Mouse (Mus musculus) intestine, embryonic 14.5 days (tissue): ENCODE measurements around the gene Vmn1r168. TPM values are rescaled to one million over a fixed set of nuclear protein-coding genes. Genes with fewer than 3 reads are reported as not detected.
"Not testable (repeated sequence)": the region's sequence is repeated elsewhere in the genome, so short reads cannot be mapped to it uniquely, and the experiment has no call there.

Experiments used
- ATAC-seq: fragments of 200-750 bp; cut with Nextera tagmentation; replicated peaks from 2 replicates; pipeline ENCODE4 v1.8.0; 2017; ENCODE audit warnings: low read depth, moderate number of reproducible peaks, moderate TSS enrichment, moderate library complexity; ENCODE audit not compliant: low FRiP score, low TSS enrichment
- DNase-seq: peaks from one replicate; pipeline ENCODE4 v3.0.0-alpha.2; 2018; ENCODE audit warnings: low spot score
- H3K27ac ChIP-seq: fragments of 300-500 bp; sonication (generic); 2 replicates; pipeline ENCODE4 v1.5.1; 2014; ENCODE audit warnings: low read depth, mild to moderate bottlenecking, control low read depth
- H3K27me3 ChIP-seq: fragments of 300-500 bp; sonication (generic); replicated peaks from 2 replicates; pipeline ENCODE4 v1.6.1; 2014; ENCODE audit warnings: low read length, control low read depth; ENCODE audit not compliant: control insufficient read depth, insufficient read depth
- H3K36me3 ChIP-seq: fragments of 300-500 bp; sonication (generic); 2 replicates; pipeline ENCODE4 v1.6.1; 2014; ENCODE audit warnings: low read length, control low read depth; ENCODE audit not compliant: control insufficient read depth, insufficient read depth
- H3K4me1 ChIP-seq: fragments of 300-500 bp; sonication (generic); replicated peaks from 2 replicates; pipeline ENCODE4 v1.6.1; 2014; ENCODE audit warnings: low read length, control low read depth, mixed read lengths; ENCODE audit not compliant: control insufficient read depth, insufficient read depth
- H3K4me2 ChIP-seq: fragments of 300-500 bp; sonication (generic); 2 replicates; pipeline ENCODE4 v1.6.1; 2014; ENCODE audit warnings: low read length
- H3K4me3 ChIP-seq: fragments of 300-500 bp; sonication (generic); 2 replicates; pipeline ENCODE4 v1.5.1; 2014; ENCODE audit warnings: low read depth, low read length, control low read depth, mixed read lengths
- H3K9ac ChIP-seq: fragments of 300-500 bp; sonication (generic); 2 replicates; pipeline ENCODE4 v1.6.1; 2014; ENCODE audit warnings: mild to moderate bottlenecking, low read length
- H3K9me3 ChIP-seq: fragments of 300-500 bp; sonication (generic); 2 replicates; pipeline ENCODE4 v1.6.1; 2016; ENCODE audit warnings: low read length, control low read depth; ENCODE audit not compliant: control insufficient read depth
- WGBS: fragments of 180-500 bp; shearing (Covaris S2); extraction: QIAGEN DNeasy Blood & Tissue Kit; methylation state at CpG from one replicate; pipeline ENCODE4 v1.1.7; 2014; 5-methylcytosine and 5-hydroxymethylcytosine counted together
- polyA plus RNA-seq: library from polyadenylated mRNA; unstranded; fragments of >200 nt; fragmentation: Nextera tagmentation; extraction: Ambion mirVana; gene quantifications from 2 replicates; pipeline ENCODE4 v1.2.1, GENCODE M21; 2014

Gene Vmn1r168
- not detected in 2 replicates for polyA plus RNA-seq

GRCm38 (mm10) chr7:23539432-23539831 is at the start of gene Vmn1r168:
Gene Vmn1r168, plus strand, starts transcription at chr7:23539732.
- not testable (repeated sequence) for ATAC-seq, H3K27me3 ChIP-seq, H3K36me3 ChIP-seq, DNase-seq, H3K4me2 ChIP-seq, H3K9me3 ChIP-seq, H3K27ac ChIP-seq, H3K9ac ChIP-seq, H3K4me3 ChIP-seq, H3K4me1 ChIP-seq
- WGBS, result no CpG with 5 or more reads among the region's 1 CpGs

GRCm38 (mm10) chr7:23507106-23507505 is 32.4 kb upstream of the Vmn1r168 start, which contains the start of gene Vmn1r167:
Gene Vmn1r167, minus strand, starts transcription at chr7:23507206.
- not testable (repeated sequence) for DNase-seq, ATAC-seq, H3K27ac ChIP-seq, H3K4me2 ChIP-seq, H3K9ac ChIP-seq, H3K4me1 ChIP-seq, H3K27me3 ChIP-seq, H3K4me3 ChIP-seq, H3K9me3 ChIP-seq, H3K36me3 ChIP-seq
- WGBS, result 87% methylated on average over 2 of the region's 2 CpGs

- H3K36me3 ChIP-seq, H3K9ac ChIP-seq, H3K27me3 ChIP-seq, H3K27ac ChIP-seq, H3K9me3 ChIP-seq, ATAC-seq, H3K4me1 ChIP-seq, H3K4me3 ChIP-seq, DNase-seq, H3K4me2 ChIP-seq: not testable (repeated sequence)
- WGBS, result 50% methylated on average over 1 of the region's 2 CpGs
Measured at GRCm38 (mm10) chr7:23575226-23575625, 35.7 kb downstream of the Vmn1r168 start, which contains the start of gene Vmn1r169. Gene Vmn1r169, plus strand, starts transcription at chr7:23575526.

Other genes with a start within 250 kb of the Vmn1r168 start
- not detected in 2 replicates for gene Nlrp4e, start 238.5 kb upstream of the Vmn1r168 start, polyA plus RNA-seq
- gene Nlrp5, start 153.8 kb upstream of the Vmn1r168 start, polyA plus RNA-seq, result not detected in 2 replicates
- gene Vmn1r167, start 32.5 kb upstream of the Vmn1r168 start, polyA plus RNA-seq, result not detected in 2 replicates
- not detected in 2 replicates for gene Vmn1r169, start 35.8 kb downstream of the Vmn1r168 start, polyA plus RNA-seq
- gene Vmn1r170, start 66.4 kb downstream of the Vmn1r168 start, polyA plus RNA-seq, result not detected in 2 replicates
- not detected in 2 replicates for gene Vmn1r171, start 91.0 kb downstream of the Vmn1r168 start, polyA plus RNA-seq
- gene Vmn1r172, start 118.6 kb downstream of the Vmn1r168 start, polyA plus RNA-seq, result not detected in 2 replicates
- not detected in 2 replicates for gene Vmn1r173, start 161.0 kb downstream of the Vmn1r168 start, polyA plus RNA-seq
- not detected in 2 replicates for gene Vmn1r174, start 212.5 kb downstream of the Vmn1r168 start, polyA plus RNA-seq